Mouse (Mus musculus): ENCODE measurements around the gene Ap2a2.
"Not testable (repeated sequence)": the region's sequence is repeated elsewhere in the genome, so short reads cannot be mapped to it uniquely, and the experiment has no call there.

The Ap2a2 gene

DNA sequence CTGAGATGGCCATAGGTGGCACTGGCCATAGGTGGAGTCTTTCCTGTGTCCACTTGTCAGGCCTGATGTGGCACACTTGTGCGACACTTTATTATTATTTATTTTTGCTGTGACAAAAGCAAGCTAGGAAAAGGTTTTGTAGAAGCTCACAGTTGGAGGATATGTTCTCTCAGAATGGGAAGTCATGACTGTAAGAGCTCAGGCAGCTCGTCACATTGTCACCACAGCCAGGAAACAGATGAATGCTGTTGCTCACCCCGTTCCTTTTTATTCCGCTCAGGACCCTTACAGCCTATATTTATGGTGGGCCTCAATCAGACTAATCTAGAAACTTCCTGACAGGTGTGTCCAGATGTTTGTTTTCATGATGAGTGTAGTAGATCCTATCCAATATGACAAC, 1.5 kb upstream of the Ap2a2 start:
- DNase-seq = no peak

GRCm38 (mm10) chr7:141562421-141562851, 463 bp downstream of the Ap2a2 start:
- peak in 1 of 2 experiments; percentile 25 for DNase-seq

DNA sequence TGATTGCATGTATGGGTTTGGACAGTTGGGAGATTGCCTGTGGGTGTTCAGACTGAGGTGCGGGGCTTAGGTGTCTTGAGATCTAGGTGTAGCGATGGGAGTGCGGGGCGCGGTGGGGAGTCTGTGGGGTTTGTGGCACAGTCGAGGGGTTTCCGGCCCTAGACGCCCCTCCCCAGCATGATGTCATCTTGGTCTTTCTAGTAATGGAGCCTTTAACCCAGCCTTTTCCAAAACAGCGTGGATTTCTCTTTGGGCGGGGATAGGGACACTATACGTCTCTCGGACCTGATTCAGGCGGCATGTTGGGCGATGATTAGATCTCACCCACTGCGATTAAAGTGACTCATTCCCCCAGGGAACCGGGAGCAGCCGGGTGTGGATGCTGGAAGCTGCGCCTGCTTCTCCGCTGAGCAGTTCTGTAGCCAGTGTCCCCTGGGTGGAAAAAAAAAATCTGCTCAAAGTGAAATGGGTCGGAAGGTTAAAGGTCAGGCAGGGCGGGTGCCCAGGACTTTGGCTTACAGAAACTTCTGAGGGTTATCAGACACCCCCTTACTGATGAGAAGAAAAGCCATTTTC, 967 bp downstream of the Ap2a2 start:
- DNase-seq = peak; percentile 26 to 35

DNA sequence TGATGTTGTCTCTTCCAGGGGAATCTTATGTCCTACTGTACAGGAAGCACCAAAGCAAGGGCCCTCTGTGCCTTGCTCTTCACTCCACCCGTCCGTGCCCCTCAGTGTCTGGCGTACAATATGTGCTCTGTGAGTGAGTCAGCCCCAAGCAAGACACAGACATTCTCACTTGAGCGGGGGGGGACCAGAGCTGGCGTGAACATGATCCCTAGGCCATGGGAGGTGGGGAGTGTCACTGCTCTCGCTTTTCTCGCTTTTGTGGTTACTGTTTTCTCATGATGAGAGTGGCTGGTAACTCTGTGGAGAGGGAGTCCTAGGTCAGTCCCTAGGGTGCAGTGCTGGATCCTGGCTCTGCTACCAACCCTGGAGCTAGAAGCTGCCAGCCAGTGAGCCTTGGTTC, 2.6 kb downstream of the Ap2a2 start:
- DNase-seq = no peak

DNA sequence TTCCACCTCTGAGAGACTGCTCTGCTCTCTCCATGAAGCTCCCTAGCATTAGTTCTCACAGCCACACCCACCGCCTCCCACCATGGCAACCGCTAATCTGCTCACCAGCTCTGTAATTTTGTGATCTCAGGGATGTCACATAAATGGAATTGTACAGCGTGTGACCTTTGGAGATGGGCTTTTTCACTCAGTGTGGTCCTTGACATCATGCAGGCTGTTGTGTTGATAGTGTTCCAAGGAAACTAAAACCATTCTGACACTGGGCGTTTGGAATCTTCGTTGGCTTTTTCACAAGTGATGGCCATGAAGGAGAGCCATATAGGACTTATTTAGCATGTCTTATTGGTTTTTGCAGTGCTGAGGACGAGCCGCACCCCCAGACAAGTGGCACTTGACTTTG, 4.6 kb downstream of the Ap2a2 start:
- no peak for DNase-seq

- DNase-seq = no peak
These were observed 7.4 kb downstream of the Ap2a2 start for GRCm38 (mm10) chr7:141569283-141569803.

- no peak for DNase-seq
These were observed 7.9 kb downstream of the Ap2a2 start for GRCm38 (mm10) chr7:141569916-141570315.

- DNase-seq = no peak
These were observed 8.8 kb downstream of the Ap2a2 start for GRCm38 (mm10) chr7:141570625-141571295.

- no peak for DNase-seq
These were observed 12.1 kb downstream of the Ap2a2 start for GRCm38 (mm10) chr7:141574041-141574440.

DNA sequence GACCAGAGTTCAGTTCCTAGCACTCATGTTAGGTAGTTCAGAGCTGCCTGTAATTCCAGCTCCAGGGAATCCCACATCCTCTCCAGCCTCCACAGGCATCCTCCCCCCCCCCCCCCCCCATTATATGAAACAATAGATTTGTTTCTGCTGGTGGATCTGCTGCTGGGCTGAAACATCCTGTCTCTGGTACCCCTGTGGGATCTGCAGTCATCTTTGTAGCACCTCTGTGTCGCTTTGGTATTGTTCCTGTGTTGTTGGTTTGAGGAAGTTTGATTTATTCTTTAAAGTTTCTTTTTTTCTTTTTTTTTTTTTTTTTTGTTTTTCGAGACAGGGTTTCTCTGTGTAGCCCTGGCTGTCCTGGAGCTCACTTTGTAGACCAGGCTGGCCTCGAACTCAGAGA, 13.5 kb downstream of the Ap2a2 start:
- DNase-seq = no peak

- DNase-seq = no peak
These were observed 15.8 kb downstream of the Ap2a2 start for GRCm38 (mm10) chr7:141577801-141578200.

DNA sequence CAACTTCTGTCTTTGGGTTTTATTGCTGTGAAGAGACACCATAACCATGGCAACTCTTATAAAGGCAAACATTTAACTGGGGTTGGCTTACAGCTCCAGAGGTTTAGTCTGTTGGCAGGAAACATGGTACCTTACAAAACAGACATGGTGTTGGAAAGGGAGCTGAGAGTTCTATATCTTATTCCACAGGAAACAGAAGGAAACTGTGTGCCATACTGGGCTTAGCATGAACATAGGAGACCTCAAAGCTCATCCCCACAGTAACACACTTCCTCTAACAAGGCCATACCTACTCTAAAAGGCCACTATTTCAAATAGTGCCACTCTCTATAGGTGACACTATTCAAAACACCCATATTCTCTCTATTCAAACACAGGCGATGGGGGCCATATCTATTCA, 16.5 kb downstream of the Ap2a2 start:
- DNase-seq = no peak

- DNase-seq = peak; percentile 50 to 58
These were observed 17.0 kb downstream of the Ap2a2 start for GRCm38 (mm10) chr7:141578943-141579342.

DNA sequence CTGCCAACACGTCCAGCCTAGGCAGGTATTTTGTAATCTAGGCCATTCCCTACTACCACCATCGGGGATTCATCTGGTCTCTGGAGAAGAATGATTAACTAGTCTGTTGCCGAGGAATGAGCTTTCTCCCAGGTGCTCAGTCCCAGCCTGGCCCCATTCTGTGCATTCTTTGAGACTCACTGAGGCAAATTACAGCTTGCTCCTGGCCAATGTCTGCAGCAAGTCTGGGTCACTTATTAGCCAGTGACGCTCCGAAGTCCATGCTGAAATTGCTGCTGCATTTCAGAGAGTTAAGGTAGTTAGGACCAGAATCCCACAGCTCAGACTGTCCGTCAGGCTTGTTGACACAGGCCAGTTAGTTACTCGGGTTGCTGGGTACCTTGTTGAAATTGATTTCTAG, 19.4 kb downstream of the Ap2a2 start:
- DNase-seq = no peak

GRCm38 (mm10) chr7:141584048-141584841, 22.3 kb downstream of the Ap2a2 start:
- peak in 1 of 2 experiments; percentile 15 for DNase-seq

DNA sequence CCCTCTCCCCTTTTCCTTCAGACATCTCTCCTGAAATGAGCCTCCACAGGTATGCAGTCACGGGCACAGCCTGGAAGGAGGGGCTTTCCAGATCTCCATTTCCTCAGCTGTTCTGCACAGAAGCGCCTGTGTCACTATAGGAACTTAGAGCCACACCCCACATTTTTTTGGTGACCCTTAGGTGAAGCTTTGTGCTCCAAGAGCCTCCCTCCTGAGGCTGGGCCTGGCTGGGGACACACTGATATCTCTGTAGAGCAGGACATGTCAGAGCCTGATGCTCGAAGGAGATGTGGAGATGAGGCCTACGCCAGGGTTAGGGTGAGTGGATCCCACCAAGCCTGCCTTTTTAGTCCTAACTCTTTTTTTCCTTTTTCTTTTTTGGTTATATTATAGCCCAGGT, 23.3 kb downstream of the Ap2a2 start:
- no peak for DNase-seq

GRCm38 (mm10) chr7:141585881-141586280, 23.9 kb downstream of the Ap2a2 start:
- DNase-seq = no peak

DNA sequence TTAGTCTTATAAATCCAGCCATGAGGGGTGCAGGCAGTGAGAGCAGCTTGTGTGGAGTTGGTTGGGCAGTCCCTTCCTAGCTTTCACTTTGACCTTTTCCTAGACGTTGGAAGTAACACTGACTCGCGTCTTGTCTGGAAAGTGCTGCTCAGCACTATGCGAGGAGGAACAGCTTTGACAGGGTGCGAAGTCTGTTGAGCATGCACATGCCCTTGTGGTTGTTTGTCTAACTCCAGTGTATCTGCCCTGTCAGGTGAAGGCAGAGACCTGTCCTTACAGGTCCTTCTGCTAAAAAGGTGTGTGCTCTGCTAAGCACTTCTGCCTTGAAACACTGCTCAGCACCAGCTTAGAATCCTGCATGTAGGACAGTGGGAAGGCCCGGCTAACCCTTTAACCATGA, 26.9 kb downstream of the Ap2a2 start:
- DNase-seq = no peak

DNA sequence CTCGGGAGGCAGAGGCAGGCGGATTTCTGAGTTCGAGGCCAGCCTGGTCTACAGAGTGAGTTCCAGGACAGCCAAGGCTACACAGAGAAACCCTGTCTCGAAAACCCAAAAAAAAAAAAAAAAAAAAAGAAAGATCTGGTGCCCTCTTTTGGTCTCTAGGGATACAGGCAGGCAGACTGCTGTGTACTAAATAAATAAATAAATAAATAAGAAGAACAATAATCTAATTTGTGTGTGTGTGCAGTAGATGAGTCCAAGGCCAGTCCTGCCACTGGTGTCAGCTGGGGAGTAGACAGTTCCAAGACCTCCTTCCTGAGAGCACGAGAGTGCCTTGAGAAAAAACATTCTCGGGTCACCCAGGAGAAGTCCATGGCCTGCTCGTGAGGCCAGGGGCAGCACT, 28.3 kb downstream of the Ap2a2 start:
- not testable (repeated sequence) for DNase-seq

GRCm38 (mm10) chr7:141590959-141591358, 29.0 kb downstream of the Ap2a2 start:
- DNase-seq = no peak

DNA sequence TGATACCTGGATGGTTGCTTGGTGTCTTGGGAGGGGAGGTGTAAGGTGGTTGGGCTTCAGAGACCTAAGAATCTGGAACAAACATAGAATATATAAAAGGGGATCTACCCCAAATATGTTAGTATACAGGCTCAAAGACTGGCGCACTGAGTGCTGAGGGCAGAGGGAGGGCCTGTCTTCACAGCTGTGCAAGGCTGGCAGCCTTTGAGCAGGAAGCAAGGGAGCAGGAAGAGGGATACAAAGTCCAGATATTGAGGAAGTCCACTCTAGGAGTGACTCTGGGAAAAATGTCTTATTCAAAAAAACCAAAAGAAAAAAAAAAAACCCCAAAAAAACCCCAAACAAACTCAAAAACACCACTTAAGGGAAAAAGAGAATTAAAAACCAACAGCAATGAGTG, 30.1 kb downstream of the Ap2a2 start:
- DNase-seq = no peak

GRCm38 (mm10) chr7:141593056-141593455, 31.1 kb downstream of the Ap2a2 start:
- DNase-seq = no peak

DNA sequence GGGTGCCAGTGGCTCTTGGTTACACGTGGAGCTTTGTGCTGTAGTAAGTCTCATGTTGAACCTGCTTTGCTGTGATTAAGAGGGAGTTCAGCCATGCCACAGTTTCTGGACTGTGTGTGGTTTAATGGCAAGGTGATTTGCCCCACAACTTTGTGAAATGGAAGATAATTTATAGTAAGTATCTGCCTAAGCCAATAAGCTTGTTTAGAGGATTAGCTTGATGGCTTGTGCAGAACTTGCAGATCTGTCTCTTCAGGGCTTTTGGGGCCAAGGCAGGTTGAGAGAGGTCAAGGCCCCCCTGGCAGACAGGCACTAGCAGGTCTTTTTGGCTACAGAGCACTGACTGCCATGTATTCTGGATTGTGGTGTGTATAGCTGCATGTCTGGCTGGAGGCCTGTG, 35.0 kb downstream of the Ap2a2 start:
- no peak for DNase-seq

DNA sequence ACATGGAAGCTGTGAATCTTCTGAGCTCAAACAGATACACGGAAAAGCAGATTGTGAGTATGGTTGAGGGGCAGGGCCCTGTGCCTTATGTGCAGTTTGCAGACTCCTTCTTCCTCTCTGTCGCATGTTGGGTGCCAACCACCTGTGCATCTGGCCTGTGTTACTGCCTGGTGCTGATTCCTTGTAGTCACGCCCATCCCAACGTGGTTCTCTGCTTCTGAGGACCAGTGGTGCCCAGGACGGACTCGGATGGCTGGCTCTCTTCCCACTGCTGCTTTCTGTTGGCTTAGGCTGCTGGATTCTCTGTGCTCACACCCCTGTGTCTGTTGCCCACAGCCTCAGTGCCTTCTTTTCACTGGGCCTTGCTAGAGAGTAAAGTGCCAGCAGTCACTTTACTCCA, 35.6 kb downstream of the Ap2a2 start:
- DNase-seq = no peak

All from B cell, adult 2 months (primary cell).